Mouse (Mus musculus): ENCODE results near the gene Ctnna3.

Ctnna3 gene

DNA sequence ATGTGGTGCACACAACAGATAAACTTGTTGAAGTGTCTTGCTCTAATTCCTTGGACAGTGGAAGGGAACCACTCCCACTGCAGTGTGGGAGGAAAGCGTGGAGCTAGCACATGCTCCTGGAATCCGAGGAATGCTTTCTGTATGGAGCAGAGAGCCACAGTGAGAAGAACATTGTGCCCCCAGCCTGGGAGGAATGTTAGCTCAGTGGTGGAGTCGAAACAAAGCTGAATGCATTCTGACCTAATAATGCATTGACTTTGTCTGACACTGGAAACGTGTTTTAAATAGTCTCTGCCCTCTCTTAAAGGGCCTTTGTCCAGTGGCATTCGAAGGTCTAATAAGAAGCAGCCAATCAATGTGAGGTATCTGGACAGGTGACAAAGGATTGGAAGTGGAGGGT, 111.9 kb downstream of the Ctnna3 start:
- no peak for DNase-seq

DNA sequence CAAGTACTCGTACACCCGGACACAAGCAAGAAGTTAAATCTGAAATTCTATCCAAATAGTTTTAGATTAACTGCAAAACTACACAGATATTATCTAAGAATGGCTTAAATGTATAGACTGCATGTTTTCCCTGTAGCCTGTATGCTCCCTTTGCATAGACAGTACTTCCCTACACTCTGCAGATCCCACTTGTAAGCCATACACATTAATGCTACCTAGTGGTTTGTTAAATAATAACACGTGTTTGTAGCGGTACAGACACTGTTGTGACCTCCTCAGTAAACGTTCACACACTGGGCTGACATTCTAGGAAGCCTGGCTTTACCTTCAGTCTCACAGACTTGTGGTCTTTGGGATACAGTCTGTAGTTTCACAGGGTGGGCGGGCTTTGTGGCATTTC, 112.6 kb downstream of the Ctnna3 start:
- DNase-seq = no peak

DNA sequence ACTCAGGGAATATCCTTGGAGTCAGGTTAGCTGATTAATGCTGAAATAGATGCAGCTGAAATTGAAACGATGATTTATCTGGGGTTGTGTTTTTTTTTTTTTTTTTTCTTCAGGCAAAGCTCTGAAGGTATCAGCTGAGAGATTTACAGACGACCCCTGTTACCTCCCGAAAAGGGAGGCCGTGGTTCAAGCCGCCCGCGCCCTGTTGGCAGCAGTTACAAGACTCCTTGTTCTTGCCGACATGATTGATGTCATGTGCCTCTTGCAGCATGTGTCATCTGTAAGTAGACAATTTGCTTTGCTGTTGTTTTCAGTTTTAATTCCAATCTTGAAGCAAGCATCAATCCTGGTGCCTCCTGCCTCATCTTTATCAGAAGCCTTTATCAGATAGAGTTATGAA, 136.8 kb downstream of the Ctnna3 start:
- no peak for DNase-seq

DNA sequence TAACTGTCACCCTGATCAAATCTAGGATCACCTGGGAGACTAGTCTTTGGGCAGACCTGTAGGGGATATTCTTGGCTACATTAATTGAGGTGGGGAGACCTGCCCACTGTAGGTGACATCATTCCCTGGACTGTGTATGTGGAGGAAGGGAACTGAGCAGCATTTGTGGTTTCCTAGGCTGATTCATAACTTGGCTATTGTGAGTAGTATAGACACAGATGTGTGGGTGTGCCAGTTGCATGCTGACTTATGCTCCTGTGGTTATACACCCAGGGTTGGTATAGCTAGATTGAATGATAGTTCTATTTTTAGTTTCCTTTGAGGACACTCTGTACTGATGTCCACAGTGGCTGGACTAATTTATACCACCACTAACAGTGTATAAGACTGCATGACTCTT, 141.7 kb downstream of the Ctnna3 start:
- DNase-seq = no peak

DNA sequence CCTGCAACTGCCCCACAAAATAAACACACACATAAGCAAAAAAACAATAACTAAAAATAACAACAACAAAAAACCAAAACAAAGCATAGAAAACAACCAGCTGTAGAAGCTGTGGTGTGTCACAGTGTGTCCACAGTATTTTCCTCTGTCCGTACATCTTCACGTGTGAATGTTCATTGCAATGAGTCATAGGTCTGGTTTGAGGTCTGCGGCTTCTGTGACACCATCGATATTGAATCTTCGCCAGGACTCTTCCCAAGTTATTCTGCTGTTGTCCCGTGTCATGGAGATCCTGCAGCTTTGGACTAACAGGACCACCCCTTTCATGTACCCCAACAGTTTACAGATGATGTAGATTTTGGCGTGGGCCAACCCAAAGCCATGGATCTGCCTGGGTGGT, 143.0 kb downstream of the Ctnna3 start:
- no peak for DNase-seq

DNA sequence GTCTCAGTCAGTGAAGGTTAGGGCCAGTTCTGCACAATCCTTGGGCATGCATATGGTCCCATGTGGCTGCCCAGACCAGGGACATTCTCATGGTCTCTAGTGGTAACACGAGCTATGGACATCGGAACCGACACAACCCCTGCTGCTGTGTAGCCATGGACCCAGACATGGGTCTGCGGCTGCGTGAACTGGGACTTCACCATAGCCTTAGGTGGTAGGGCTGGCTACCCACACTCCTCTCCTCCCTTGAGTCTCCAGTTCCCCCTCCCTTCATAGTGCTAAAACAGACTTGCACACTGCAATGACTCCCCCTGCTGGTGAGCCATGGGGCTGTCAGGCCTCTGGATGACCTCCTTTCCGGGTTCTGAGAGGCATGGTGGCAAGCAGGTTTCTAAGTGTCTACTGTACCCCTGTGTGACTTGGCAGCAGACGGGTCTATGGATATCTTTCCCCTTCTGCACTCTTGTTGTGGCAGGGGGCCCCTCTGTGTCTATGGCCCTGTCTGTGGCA, 144.3 kb downstream of the Ctnna3 start:
- DNase-seq = no peak

DNA sequence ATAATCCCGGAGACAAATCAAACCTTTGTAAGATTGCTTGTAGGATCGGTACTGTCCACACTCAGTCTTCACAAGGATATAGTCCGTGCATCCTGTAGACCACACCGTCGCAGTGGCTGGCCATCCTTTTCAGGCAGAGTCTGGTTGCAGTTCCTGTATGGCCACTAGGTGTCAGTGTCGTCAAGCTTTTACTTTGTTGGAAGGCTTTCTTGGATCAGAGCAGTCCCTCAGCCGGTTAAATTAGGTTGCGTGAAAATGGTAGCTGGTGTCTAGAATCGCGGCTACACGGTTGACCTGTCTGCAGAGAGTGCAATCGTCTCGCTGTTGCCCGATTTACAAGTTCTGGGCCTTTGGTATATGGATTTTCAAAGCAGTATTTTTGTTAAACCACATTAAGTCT, 152.7 kb downstream of the Ctnna3 start:
- peak; percentile 90 for DNase-seq

DNA sequence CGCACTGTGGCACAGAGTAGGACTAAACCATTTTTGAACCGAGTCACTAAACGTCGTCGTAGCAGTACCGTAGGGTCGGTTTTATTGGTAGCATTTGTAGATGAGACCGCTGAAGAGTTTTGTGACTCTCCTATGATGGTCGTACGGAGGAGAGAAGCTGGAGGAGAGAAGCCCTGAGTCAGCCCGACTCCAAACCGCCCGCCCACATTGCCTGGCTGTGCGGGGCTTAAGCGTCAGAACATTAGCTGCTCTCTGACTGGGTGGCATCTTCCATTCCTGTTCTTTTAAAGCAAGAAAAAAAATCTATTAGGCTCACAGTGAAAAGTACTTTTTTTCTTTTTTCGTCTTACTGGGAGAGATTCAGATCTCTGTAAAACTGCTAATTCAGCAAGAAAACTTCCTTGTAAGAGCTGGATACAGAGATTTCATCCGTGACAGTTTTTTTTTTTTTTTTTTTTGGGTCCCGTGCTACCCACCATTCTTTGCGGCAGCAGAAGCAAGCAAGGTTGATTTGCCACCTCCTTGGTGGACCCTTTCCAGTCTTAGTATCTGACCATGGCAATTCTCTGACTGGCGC, 154.0 kb downstream of the Ctnna3 start:
- no peak for DNase-seq

DNA sequence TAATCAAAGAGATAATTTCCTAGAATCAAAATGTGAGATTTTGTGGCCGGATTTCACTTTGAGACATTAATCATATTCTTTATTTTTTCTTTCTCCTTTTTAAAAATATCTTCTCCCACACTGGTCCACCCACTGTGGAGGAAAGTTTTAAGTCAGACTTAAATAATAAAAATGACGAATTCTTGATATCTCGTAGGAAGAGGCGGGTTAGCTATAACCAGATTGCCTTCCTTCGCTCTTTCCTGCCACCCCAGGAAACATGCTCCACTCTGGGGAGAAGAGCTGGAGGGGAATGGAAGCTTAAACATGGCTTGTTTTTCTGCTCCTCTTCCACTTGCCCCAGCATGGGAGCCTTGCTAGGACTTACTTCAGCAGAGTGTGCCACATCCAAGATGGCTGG, 169.5 kb downstream of the Ctnna3 start:
- DNase-seq = no peak

DNA sequence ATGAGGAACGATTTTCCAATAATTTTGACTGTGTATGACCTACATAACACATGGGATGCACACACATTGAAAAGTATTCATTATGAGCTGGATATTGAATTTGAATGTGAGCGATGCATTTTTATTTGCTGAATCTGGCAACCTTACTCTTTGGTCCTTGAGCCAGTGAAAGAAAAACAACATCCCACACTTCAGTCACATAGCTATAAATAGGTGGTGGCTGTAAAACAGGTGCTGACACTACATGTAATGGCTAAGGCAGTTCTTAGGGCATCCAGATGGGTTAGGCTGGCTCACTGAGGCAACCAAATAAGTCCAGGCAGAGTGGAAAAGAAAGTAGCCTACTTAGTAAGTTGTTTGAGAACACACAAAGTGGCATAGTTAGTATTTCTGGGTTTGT, 171.3 kb downstream of the Ctnna3 start:
- DNase-seq = no peak

DNA sequence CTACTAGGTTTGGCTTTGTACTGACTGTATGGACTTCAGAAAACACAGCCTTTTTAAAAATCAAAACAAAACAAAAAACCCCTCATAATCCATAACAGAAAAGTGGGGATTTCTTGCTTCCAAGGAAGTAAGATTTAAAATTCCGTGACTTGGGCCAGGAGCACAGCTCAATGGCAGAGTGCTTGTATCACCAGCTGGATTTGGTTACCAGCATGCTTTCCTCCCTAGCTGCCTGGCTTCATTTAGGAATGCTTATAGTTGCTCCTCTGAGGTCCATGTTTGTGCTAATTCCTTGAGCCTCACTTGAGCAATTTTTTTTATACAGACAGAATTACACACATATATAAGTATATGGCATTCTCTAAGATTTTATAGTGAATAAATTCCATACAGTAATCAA, 198.6 kb downstream of the Ctnna3 start:
- no peak for DNase-seq

DNA sequence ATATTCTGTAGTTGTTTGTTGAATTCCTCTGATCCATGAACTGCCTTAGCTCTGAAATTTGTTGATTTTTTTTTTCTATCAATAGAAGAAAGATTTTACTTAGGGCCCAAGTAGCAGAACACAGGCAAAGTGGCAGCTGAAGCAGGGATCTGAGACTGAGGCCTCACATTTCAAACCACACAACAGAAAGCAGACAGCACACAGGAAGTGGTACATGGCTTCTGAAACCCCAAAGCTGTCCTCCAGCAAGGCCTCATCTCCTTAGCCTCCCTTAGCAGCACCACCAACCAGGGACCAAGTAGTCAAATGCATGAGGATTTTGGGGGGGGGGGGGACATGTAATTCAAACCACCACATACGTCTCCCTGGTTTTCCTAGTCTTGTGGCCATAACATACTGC, 204.0 kb downstream of the Ctnna3 start:
- no peak for DNase-seq

DNA sequence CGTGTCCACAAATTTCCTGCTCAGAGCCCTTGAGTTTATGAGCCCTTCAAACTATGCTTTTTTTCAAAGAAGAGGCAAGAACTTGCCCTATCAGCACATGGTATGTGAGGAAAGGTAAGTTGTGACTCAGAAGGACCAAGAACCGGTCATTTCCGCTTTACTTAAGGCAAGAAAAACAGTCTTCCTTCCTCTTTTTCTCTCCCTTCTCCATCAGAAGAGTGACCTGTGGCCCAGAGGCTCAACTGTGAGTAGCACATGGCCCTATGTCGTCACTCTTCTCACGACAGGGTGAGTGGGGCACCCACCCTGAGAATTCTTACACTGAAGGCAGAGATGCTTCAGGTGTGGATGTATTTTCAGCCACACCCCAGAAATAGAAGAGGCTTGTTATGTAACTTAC, 208.1 kb downstream of the Ctnna3 start:
- DNase-seq = no peak

DNA sequence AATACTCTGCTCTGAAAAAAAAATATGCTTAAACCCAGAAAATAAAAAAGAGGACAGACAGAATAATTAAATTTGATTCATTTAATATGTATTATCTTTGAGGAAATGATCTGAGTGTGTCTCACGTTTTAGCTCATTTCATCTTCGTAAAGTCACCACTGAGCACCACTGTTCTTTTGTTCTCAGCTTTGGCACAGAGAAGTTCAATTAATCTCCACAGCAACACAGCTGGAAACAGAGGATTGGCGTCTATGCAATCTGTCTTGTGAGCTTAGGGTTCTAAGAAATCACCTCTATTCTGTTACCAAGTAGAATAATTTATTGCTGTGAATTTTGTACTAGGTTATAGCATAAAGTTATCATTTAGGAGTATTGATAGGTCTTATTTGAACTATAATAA, 217.4 kb downstream of the Ctnna3 start:
- DNase-seq = no peak

DNA sequence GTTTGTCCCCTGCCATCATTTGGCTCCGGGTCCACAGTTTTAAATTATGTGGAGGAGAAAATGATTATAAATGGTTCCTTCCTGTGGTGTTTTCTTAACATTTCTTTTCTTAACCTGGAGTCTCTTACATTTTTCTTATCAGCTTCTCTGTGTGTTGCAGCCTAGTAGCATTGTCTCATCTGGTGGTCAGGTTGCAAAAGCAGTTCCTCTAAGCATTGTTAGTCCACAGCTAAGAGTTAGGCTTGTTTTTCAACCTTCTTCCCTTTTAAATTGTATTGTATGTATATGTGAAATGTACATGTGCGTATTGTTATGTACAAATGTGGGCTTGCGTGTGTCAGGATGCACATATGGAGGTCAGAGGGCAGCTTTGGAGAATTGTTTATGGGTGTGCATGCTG, 220.4 kb downstream of the Ctnna3 start:
- DNase-seq = no peak

DNA sequence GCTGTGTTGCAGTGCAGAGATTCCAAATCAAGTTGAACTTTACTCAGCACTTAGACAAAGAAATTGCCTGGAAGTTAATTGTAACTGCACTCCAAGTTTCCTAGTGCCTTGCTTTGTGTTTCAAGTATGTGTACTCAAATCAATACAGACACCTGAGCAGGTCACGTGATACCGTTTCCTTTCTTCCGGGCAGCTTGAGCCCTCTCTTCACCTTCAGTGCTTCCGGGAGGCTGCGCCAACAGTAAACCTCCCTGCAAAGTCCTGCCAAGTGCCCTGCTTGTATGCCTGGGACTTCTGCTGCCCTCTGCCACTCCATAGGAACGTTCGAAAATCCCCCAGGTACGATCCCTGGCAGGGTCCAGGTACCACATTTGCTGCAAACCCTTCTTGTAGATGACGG, 223.0 kb downstream of the Ctnna3 start:
- no peak for DNase-seq

DNA sequence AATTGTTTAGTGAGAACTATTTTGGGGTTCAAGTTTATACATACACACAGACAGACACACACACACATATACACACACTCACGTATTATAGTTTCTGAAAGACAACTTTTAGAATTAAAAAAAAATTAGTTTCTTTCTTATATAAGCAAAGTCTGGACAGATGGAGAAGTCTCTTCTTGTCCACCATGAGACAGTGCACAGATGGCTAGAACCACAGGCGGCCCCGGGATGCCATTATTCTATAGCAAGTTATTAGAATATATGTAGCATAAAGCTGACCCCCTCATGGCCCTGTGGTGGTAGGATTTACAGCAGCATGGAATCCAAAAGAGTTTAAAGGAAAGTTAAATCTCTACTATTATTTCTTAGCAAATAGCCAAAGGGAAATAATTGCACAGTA, 223.7 kb downstream of the Ctnna3 start:
- no peak for DNase-seq

DNA sequence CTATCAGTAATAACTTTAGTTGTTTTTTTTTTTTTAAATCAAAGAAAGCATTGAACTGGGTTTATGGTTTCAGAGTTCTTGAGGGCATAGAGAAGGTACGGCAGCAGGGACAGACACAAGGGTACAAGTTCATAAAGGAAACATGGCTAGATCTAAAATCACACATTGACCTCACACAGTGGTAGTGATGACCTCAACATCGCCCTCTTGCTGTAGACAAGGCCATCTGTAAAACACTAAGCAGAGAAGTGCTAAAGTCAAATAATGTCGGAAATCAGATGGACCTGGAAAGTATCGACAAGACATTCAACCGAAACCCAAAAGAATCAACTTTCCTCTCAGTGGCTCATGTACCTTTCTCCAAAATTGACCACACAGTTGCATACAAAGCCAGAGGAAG, 224.7 kb downstream of the Ctnna3 start:
- no peak for DNase-seq

DNA sequence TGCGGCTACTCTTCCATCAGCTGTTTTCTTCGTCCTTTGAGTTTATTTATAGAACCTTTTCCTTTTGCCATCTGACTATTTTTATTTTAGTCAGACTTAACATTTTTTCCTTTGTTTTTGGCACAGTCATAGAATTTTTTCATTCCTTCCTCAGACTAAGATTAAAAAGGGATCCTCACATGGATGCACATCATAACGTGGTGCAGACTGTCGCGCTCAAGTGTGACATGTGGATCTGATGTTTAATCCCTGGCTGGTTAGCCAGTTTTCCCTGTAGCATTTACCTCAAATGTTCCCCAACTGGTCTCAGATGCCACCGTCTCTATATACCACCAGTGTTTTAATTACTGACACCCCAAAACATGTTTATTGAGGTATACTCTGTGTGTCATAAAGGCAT, 246.4 kb downstream of the Ctnna3 start:
- no peak for DNase-seq

DNA sequence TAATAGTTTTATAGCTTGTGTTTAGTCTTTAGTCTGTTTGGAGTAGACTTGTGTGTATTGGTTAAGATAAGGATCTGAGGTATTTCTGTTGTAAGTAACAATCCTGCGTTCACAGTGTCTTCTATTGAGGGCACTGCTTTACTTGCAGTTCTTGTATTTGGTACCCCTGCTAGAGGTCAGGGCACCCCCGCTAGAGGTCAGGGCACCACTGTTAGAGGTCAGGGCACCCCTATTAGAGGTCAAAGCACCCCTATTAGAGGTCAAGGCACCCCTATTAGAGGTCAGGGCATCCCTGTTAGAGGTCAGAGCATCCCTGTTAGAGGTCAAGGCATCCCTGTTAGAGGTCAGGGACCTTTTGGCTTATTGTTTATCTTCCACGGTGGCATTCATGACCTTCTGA, 259.3 kb downstream of the Ctnna3 start:
- no peak for DNase-seq

DNA sequence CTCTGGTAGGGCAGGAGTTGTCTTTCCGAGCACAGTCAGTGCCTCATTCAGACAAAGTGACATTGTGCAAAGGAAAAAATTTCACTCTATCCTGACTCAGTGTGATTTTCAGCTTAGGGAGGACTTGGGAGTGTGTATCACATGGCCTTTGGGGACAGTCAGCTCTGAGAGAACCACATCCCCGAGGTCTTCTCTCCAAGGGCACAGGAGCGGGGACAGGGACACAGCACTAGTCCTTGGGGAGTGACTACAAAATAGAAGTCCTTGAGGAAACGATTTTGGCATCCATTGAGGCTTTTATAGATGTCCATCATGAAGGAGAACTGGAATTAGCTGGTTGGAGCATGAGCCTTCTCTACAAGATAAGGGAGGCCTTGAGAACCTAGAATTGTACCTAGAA, 259.8 kb downstream of the Ctnna3 start:
- DNase-seq = no peak

DNA sequence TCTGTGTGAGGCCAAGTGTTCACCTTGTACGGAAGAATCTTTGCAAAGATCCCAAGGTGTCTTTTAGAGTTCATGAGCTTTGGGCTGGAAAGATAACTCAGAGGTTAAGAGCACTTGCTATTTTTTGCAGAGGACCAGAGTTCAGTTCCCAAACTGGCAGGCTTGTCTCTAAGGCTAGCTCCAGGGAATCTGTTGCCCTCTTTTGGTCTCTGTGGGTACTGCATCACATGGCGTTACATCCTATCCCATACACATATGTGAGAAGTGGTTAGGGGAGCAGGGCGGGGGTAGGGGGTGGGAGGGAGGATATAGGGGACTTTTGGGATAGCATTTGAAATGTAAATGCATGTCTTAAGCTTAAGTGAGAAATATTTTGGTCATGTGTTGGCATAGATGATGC, 262.1 kb downstream of the Ctnna3 start:
- DNase-seq = peak; percentile 5

DNA sequence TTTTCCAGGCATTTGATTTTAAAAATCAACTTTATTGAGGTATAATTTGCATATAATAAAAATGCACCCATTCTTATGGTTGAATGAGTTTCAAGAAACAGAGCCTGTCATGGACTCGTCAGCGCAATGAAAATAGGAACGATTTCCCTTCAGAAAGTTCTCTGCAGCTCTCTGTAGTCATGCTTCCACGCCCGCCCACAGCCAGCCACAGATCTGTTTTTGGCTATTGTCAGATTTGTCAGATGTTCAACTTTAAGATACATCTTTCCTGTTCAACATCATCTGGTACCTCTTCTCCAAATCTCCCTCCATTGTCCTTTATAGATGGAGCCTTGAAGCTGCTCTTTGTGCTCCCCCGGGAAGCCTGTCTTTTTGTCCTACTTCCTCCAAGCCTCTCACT, 280.3 kb downstream of the Ctnna3 start:
- DNase-seq = no peak

DNA sequence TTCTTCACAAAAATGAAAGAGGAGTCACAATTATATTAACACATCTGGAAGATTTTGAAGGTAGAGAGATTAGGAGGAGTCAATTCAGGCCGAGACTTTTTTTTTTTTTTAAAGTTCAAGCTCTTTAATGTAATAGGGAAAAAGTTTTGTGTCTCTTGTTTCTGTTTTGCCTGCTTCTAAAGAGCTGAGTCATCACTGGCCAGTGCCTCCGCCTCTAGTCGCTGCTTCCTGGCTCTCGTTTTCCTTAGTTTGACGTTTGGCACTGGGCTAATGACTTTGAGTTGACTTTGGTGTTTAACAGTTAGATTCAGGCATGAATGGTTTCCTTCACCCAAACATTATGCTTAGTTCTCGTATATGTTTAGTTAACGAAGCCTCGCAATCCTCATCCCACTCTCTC, 282.6 kb downstream of the Ctnna3 start:
- DNase-seq = no peak

DNA sequence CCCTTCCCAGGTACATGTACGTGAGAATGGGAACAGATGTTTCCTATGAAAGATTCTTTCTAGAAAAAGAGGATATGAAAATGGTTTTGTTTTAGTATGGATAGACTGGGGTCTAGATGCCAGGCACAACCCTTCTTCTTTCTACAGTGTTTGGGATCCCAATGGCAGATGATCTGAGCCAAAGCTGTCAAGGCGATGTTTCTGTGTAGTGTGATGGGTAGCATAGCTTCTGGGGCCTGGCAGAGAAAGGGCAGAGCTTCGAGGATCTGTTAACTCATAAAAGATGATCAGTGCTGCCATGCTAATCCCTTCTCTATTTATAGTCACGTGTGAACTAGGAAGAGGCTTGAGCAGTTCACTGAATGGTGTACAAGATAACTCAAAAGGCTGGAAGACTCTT, 284.3 kb downstream of the Ctnna3 start:
- no peak for DNase-seq

DNA sequence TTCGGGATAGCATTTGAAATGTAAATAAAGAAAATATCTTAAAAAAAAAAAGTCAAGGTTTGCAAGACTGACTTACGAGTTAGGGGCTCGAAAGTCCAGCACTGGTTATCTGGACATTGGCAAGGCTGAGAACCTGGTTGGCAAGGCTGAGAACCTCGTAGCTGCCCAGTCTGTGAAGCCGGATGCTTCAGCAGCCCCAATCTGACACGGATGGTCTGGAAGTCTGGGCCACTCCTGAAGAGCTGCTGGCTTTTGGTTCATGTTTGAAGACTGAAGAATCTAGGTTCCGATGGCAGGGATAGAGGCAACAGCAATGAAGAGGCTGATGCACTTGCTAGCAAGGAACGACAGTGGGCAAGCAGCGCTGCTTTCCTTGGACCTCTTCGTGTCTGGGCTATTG, 339.0 kb downstream of the Ctnna3 start:
- DNase-seq = no peak

Data from right cerebral cortex, postnatal 4 days (tissue).